Mouse (Mus musculus) embryonic facial prominence, embryonic 12.5 days (tissue): Measurements from ENCODE around the gene Plekhh3. TPM values are rescaled to one million over a fixed set of nuclear protein-coding genes. Genes with fewer than 3 reads are reported as not detected.
A peak's percentile ranks its signal among the peaks of the same experiment; 100 is the strongest.
"Not testable (repeated sequence)": the region's sequence is repeated elsewhere in the genome, so short reads cannot be mapped to it uniquely, and the experiment has no call there.

Experiments used
- ATAC-seq: fragments of 200-750 bp; cut with Nextera tagmentation; 2 replicates; pipeline ENCODE4 v1.8.0; 2017; ENCODE audit not compliant: insufficient number of reproducible peaks, insufficient read depth, low FRiP score, low TSS enrichment
- H3K27ac ChIP-seq: fragments of 300-500 bp; sonication (generic); 2 replicates; pipeline ENCODE4 v1.5.1; 2016; ENCODE audit warnings: mild to moderate bottlenecking
- H3K27me3 ChIP-seq: fragments of 300-500 bp; sonication (generic); 2 replicates; pipeline ENCODE4 v1.6.1; 2016; ENCODE audit warnings: mild to moderate bottlenecking, moderate library complexity
- H3K36me3 ChIP-seq: fragments of 300-500 bp; sonication (generic); 2 replicates; pipeline ENCODE4 v1.6.1; 2016; ENCODE audit warnings: mild to moderate bottlenecking
- H3K4me1 ChIP-seq: fragments of 300-500 bp; sonication (generic); 2 replicates; pipeline ENCODE4 v1.6.1; 2016
- H3K4me2 ChIP-seq: fragments of 300-500 bp; sonication (generic); replicated peaks from 2 replicates; pipeline ENCODE4 v1.6.1; 2016; ENCODE audit warnings: mild to moderate bottlenecking, moderate library complexity
- H3K4me3 ChIP-seq: fragments of 300-500 bp; sonication (generic); 2 replicates; pipeline ENCODE4 v1.5.1; 2016; ENCODE audit warnings: mild to moderate bottlenecking
- H3K9ac ChIP-seq: fragments of 300-500 bp; sonication (generic); 2 replicates; pipeline ENCODE4 v1.6.1; 2016; ENCODE audit warnings: mild to moderate bottlenecking, moderate library complexity
- H3K9me3 ChIP-seq: fragments of 300-500 bp; sonication (generic); 2 replicates; pipeline ENCODE4 v1.6.1; 2016; ENCODE audit warnings: mild to moderate bottlenecking, moderate library complexity
- WGBS: fragments of 180-500 bp; shearing (Covaris S2); methylation state at CpG from one replicate; pipeline ENCODE4 v1.1.7; 2016; 5-methylcytosine and 5-hydroxymethylcytosine counted together
- microRNA-seq: library from miRNA; unstranded; fragments of <30 nt; microRNA quantifications from one replicate; pipeline ENCODE4, GENCODE M21; 2017
- polyA plus RNA-seq: library from polyadenylated mRNA; unstranded; fragments of >200 nt; fragmentation: Nextera tagmentation; extraction: Ambion mirVana; gene quantifications from 2 replicates; pipeline ENCODE4 v1.2.1, GENCODE M21; 2016

Gene Plekhh3
- polyA plus RNA-seq, 1 experiment from 2014 or later = 10.3 TPM

GRCm38 (mm10) chr11:101125008-101125407 lies 46.1 kb downstream of the Plekhh3 start:
- not testable (repeated sequence) for ATAC-seq, H3K27me3 ChIP-seq, H3K4me2 ChIP-seq, H3K9ac ChIP-seq, H3K27ac ChIP-seq, H3K4me3 ChIP-seq, H3K9me3 ChIP-seq
- H3K4me1 ChIP-seq = peaks cover 12% of the 10 kb centered on the region
- 92% methylated on average over 9 of the region's 9 CpGs for WGBS
- H3K36me3 ChIP-seq = peaks cover 45% of the 10 kb centered on the region

- not testable (repeated sequence) for H3K27ac ChIP-seq, H3K9me3 ChIP-seq, H3K9ac ChIP-seq, H3K27me3 ChIP-seq, ATAC-seq, H3K4me2 ChIP-seq, H3K4me3 ChIP-seq
- peaks cover 45% of the 10 kb centered on the region for H3K36me3 ChIP-seq
- WGBS = 92% methylated on average over 8 of the region's 8 CpGs
- peaks cover 12% of the 10 kb centered on the region for H3K4me1 ChIP-seq
These were observed 46.7 kb downstream of the Plekhh3 start for GRCm38 (mm10) chr11:101124494-101124893.

- Histone ChIP-seq H3K4me2 (peak overlapping the region; percentile 96), H3K4me1 (peaks cover 27% of the 10 kb centered on the region), H3K9me3 (no peaks in the 10 kb centered on the region), H3K36me3 (peaks cover 36% of the 10 kb centered on the region), H3K4me3 (peak overlapping the region; percentile 92), H3K27ac (peak overlapping the region; percentile 86), H3K9ac (peak overlapping the region; percentile 63), H3K27me3 (no peaks in the 10 kb centered on the region)
- 25% methylated on average over 19 of the region's 19 CpGs for WGBS
- no peak for ATAC-seq
These were observed 50.5 kb downstream of the Plekhh3 start for GRCm38 (mm10) chr11:101120545-101121188.

- Histone ChIP-seq H3K4me1 (peaks cover 27% of the 10 kb centered on the region), H3K27ac (peak within 1 kb of the TSS; percentile 86), H3K27me3 (no peaks in the 10 kb centered on the region), H3K4me2 (peak within 1 kb of the TSS; percentile 96), H3K36me3 (peaks cover 29% of the 10 kb centered on the region), H3K4me3 (peak within 1 kb of the TSS; percentile 92), H3K9ac (peak within 1 kb of the TSS; percentile 93), H3K9me3 (no peaks in the 10 kb centered on the region)
- peak; percentile 92 for ATAC-seq
- under 1% methylated on average over 61 of the region's 61 CpGs for WGBS
These were observed 51.2 kb downstream of the Plekhh3 start, which contains the start of the genes Retreg3 and Tubg1 for GRCm38 (mm10) chr11:101119761-101120544. Gene Retreg3 (minus strand): TSS chr11:101119893. Gene Tubg1 (plus strand): TSS chr11:101119938.

- ATAC-seq = peak; percentile 79; the same call in 1 of the 2 replicates
- under 1% methylated on average over 35 of the region's 39 CpGs for WGBS
- Histone ChIP-seq H3K9ac (peak overlapping the region; percentile 93), H3K36me3 (peaks cover 24% of the 10 kb centered on the region), H3K4me2 (peak overlapping the region; percentile 96), H3K4me3 (peak overlapping the region; percentile 92), H3K27me3 (no peaks in the 10 kb centered on the region), H3K4me1 (peaks cover 27% of the 10 kb centered on the region), H3K9me3 (no peaks in the 10 kb centered on the region), H3K27ac (peak overlapping the region; percentile 86)
These were observed 51.9 kb downstream of the Plekhh3 start for GRCm38 (mm10) chr11:101119131-101119760.

- WGBS = 38% methylated on average over 4 of the region's 4 CpGs
- Histone ChIP-seq H3K9ac (peak overlapping the region; percentile 28), H3K27me3 (no peaks in the 10 kb centered on the region), H3K4me3 (peak overlapping the region; percentile 92), H3K4me1 (peaks cover 27% of the 10 kb centered on the region), H3K4me2 (peak overlapping the region; percentile 96), H3K36me3 (peaks cover 15% of the 10 kb centered on the region), H3K9me3 (no peaks in the 10 kb centered on the region), H3K27ac (no peak overlapping the region)
- ATAC-seq = no peak
These were observed 53.0 kb downstream of the Plekhh3 start for GRCm38 (mm10) chr11:101118105-101118504.

- Histone ChIP-seq H3K27me3 (no peaks in the 10 kb centered on the region), H3K36me3 (peaks cover 10% of the 10 kb centered on the region; the same call in 1 of the 2 replicates), H3K4me3 (no peak overlapping the region), H3K4me2 (no peak overlapping the region), H3K9me3 (no peaks in the 10 kb centered on the region), H3K4me1 (peaks cover 17% of the 10 kb centered on the region), H3K27ac (no peak overlapping the region), H3K9ac (no peak overlapping the region)
- ATAC-seq = no peak
- 79% methylated on average over 2 of the region's 2 CpGs for WGBS
These were observed 55.6 kb downstream of the Plekhh3 start for GRCm38 (mm10) chr11:101115564-101115963.

Small RNA genes within 50 kb of the gene (microRNA-seq; reads per million reads assigned to microRNA genes)
- not detected for gene Gm27626

Other genes with a start within 250 kb of the Plekhh3 start
- 38.4 and 39.4 TPM in 2 replicates for gene Stat3, start 231.8 kb downstream of the Plekhh3 start, polyA plus RNA-seq
- 68.4 and 69.6 TPM in 2 replicates for gene Cavin1, start 200.5 kb downstream of the Plekhh3 start, polyA plus RNA-seq
- gene Atp6v0a1, start 161.9 kb downstream of the Plekhh3 start, polyA plus RNA-seq = 32.8 and 33.7 TPM in 2 replicates
- 9.4 and 9.5 TPM in 2 replicates for gene Naglu, start 101.3 kb downstream of the Plekhh3 start, polyA plus RNA-seq
- 0.15 TPM in 1 of 2 replicates, not detected in the other for gene Hsd17b1, start 92.9 kb downstream of the Plekhh3 start, polyA plus RNA-seq
- 43.4 and 45.6 TPM in 2 replicates for gene Coasy, start 88.8 kb downstream of the Plekhh3 start, polyA plus RNA-seq
- gene Mlx, start 84.1 kb downstream of the Plekhh3 start, polyA plus RNA-seq = 37.8 and 42.8 TPM in 2 replicates
- gene Psmc3ip, start 75.9 kb downstream of the Plekhh3 start, polyA plus RNA-seq = 45.7 and 46.0 TPM in 2 replicates
- gene Retreg3, start 51.5 kb downstream of the Plekhh3 start, polyA plus RNA-seq = 17.0 and 18.6 TPM in 2 replicates
- gene Tubg1, start 51.4 kb downstream of the Plekhh3 start, polyA plus RNA-seq = 81.7 and 83.6 TPM in 2 replicates
- gene Tubg2, start 15.4 kb downstream of the Plekhh3 start, polyA plus RNA-seq = 9.4 and 10.8 TPM in 2 replicates
- 0.50 and 0.60 TPM in 2 replicates for gene Cntnap1, start 828 bp downstream of the Plekhh3 start, polyA plus RNA-seq
- gene Ccr10, start 4.1 kb upstream of the Plekhh3 start, polyA plus RNA-seq = 0.13 and 0.24 TPM in 2 replicates
- 15.6 and 17.3 TPM in 2 replicates for gene Ezh1, start 55.1 kb upstream of the Plekhh3 start, polyA plus RNA-seq
- gene Ramp2, start 74.7 kb upstream of the Plekhh3 start, polyA plus RNA-seq = 80.2 and 86.9 TPM in 2 replicates
- gene Vps25, start 82.4 kb upstream of the Plekhh3 start, polyA plus RNA-seq = 93.6 and 99.3 TPM in 2 replicates
- 7.7 and 8.0 TPM in 2 replicates for gene Wnk4, start 89.2 kb upstream of the Plekhh3 start, polyA plus RNA-seq
- 1.4 and 2.0 TPM in 2 replicates for gene Cntd1, start 107.7 kb upstream of the Plekhh3 start, polyA plus RNA-seq
- 201 and 209 TPM in 2 replicates for gene Coa3, start 107.8 kb upstream of the Plekhh3 start, polyA plus RNA-seq
- gene Becn1, start 130.9 kb upstream of the Plekhh3 start, polyA plus RNA-seq = 131 and 137 TPM in 2 replicates
- 163 and 172 TPM in 2 replicates for gene Psme3, start 144.9 kb upstream of the Plekhh3 start, polyA plus RNA-seq
- gene Aoc2, start 153.7 kb upstream of the Plekhh3 start, polyA plus RNA-seq = 1.8 and 2.4 TPM in 2 replicates
- 0.04 TPM in 1 of 2 replicates, not detected in the other for gene Aoc3, start 159.3 kb upstream of the Plekhh3 start, polyA plus RNA-seq
- not detected in 2 replicates for gene G6pc, start 196.2 kb upstream of the Plekhh3 start, polyA plus RNA-seq
- gene Aarsd1, start 246.3 kb upstream of the Plekhh3 start, polyA plus RNA-seq = 86.3 and 86.5 TPM in 2 replicates